Mouse (Mus musculus) MEL (cell line): ENCODE data around the gene Mea1. TPM values are rescaled to one million over a fixed set of nuclear protein-coding genes. Genes with fewer than 3 reads are reported as not detected.

Source experiments
- DNase-seq: peaks from one replicate; pipeline ENCODE4 v3.0.0; 2011; ENCODE audit warnings: low read depth, low spot score
- H3K27ac ChIP-seq: 2 replicates; pipeline ENCODE4 v1.5.1; 2012; ENCODE audit warnings: low read depth, mild to moderate bottlenecking, control low read depth, low read length, moderate library complexity; ENCODE audit not compliant: control insufficient read depth
- H3K27me3 ChIP-seq, 2 experiments: fragments of 150-350 bp in 1 of 2; sonication (generic) in 1 of 2; 2 replicates each; pipeline ENCODE4 v1.6.1; 2012; ENCODE audit warnings: low read length in 2 of 2, mild to moderate bottlenecking in 2 of 2, improper control_type of control experiment in 1 of 2, moderate library complexity in 1 of 2; ENCODE audit not compliant: insufficient read depth in 2 of 2, control insufficient read depth in 1 of 2
- H3K36me3 ChIP-seq, 2 experiments: 2 replicates each; pipeline ENCODE4 v1.6.1; 2012 to 2014; ENCODE audit warnings: low read length in 2 of 2, improper control_type of control experiment in 1 of 2, inconsistent platforms in 1 of 2, mild to moderate bottlenecking in 1 of 2; ENCODE audit not compliant: insufficient read depth in 2 of 2, control insufficient read depth in 1 of 2
- H3K4me1 ChIP-seq, 2 experiments: fragments of 150-350 bp in 1 of 2; sonication (generic) in 1 of 2; 2 replicates each; pipeline ENCODE4 v1.6.1; 2012; ENCODE audit warnings: low read length in 2 of 2, improper control_type of control experiment in 1 of 2, mild to moderate bottlenecking in 1 of 2; ENCODE audit not compliant: insufficient read depth in 2 of 2, control insufficient read depth in 1 of 2
- H3K4me3 ChIP-seq, 2 experiments: fragments of 150-350 bp in 1 of 2; sonication (generic) in 1 of 2; 2 replicates each; pipeline ENCODE4 v1.5.1; 2012; ENCODE audit warnings: low read depth in 2 of 2, low read length in 2 of 2, mild to moderate bottlenecking in 2 of 2, moderate library complexity in 2 of 2, control low read depth in 1 of 2, improper control_type of control experiment in 1 of 2; ENCODE audit not compliant: control insufficient read depth in 1 of 2, insufficient read depth in 1 of 2
- H3K79me2 ChIP-seq: 2 replicates; pipeline ENCODE4 v1.6.1; 2012; ENCODE audit warnings: mild to moderate bottlenecking, low read length, moderate library complexity; ENCODE audit not compliant: control insufficient read depth, poor library complexity, insufficient read depth
- H3K9ac ChIP-seq: 2 replicates; pipeline ENCODE4 v1.6.1; 2012; ENCODE audit warnings: low read depth, mild to moderate bottlenecking, control low read depth, low read length, moderate library complexity; ENCODE audit not compliant: control insufficient read depth, poor library complexity, severe bottlenecking
- H3K9me3 ChIP-seq: fragments of 150-350 bp; sonication (generic); replicated peaks from 2 replicates; pipeline ENCODE4 v1.6.1; 2012; ENCODE audit warnings: mild to moderate bottlenecking, low read length, improper control_type of control experiment, moderate library complexity; ENCODE audit not compliant: insufficient read depth
- CHD2 ChIP-seq: IDR thresholded peaks from 2 replicates; pipeline ENCODE4 v1.6.1; 2011; ENCODE audit warnings: low read length, improper control_type of control experiment
- CTCF ChIP-seq, 3 experiments: IDR thresholded peaks in 2 of 3; conservative IDR thresholded peaks in 1 of 3; 2 replicates each; pipeline ENCODE4 v1.5.1; 2011 to 2012; ENCODE audit warnings: low read length in 3 of 3, low read depth in 2 of 3, mild to moderate bottlenecking in 2 of 3, improper control_type of control experiment in 1 of 3, inconsistent platforms in 1 of 3, mixed read lengths in 1 of 3, moderate library complexity in 1 of 3; ENCODE audit not compliant: control insufficient read depth in 1 of 3, insufficient read depth in 1 of 3, poor library complexity in 1 of 3, severe bottlenecking in 1 of 3
- E2F4 ChIP-seq: IDR thresholded peaks from 2 replicates; pipeline ENCODE4 v1.6.1; 2011; ENCODE audit warnings: low read depth, low read length, improper control_type of control experiment, borderline replicate concordance
- EP300 ChIP-seq, 2 experiments: IDR thresholded peaks; 2 replicates each; pipeline ENCODE4 v1.6.1; 2011; ENCODE audit warnings: improper control_type of control experiment in 2 of 2, low read length in 2 of 2, low read depth in 1 of 2, mild to moderate bottlenecking in 1 of 2
- ETS1 ChIP-seq: IDR thresholded peaks from 2 replicates; pipeline ENCODE4 v1.6.1; 2012; ENCODE audit warnings: low read depth, mild to moderate bottlenecking, inconsistent platforms, low read length, improper control_type of control experiment, moderate library complexity
- GATA1 ChIP-seq: IDR thresholded peaks from 2 replicates; pipeline ENCODE4 v1.6.1; 2011; ENCODE audit warnings: low read depth, low read length, improper control_type of control experiment
- JUND ChIP-seq: IDR thresholded peaks from 2 replicates; pipeline ENCODE4 v1.6.1; 2011; ENCODE audit warnings: low read depth, mild to moderate bottlenecking, improper control_type of control experiment, low read length
- KAT2A ChIP-seq: conservative IDR thresholded peaks from 2 replicates; pipeline ENCODE4 v1.6.1; 2012; ENCODE audit warnings: low read depth, low read length, improper control_type of control experiment, inconsistent platforms
- MAZ ChIP-seq: IDR thresholded peaks from 2 replicates; pipeline ENCODE4 v1.6.1; 2012; ENCODE audit warnings: low read depth, mild to moderate bottlenecking, inconsistent platforms, low read length, improper control_type of control experiment
- MEF2A ChIP-seq: IDR thresholded peaks from 2 replicates; pipeline ENCODE4 v1.6.1; 2014; ENCODE audit warnings: low read depth, mild to moderate bottlenecking, inconsistent platforms, low read length, improper control_type of control experiment; ENCODE audit not compliant: poor library complexity, insufficient replicate concordance, severe bottlenecking; ENCODE audit errors: extremely low read depth
- MYC ChIP-seq: IDR thresholded peaks from 2 replicates; pipeline ENCODE4 v1.6.1; 2011; ENCODE audit warnings: low read depth, mild to moderate bottlenecking, low read length, improper control_type of control experiment, moderate library complexity
- NELFE ChIP-seq: IDR thresholded peaks from 2 replicates; pipeline ENCODE4 v1.6.1; 2011; ENCODE audit warnings: low read depth, low read length, improper control_type of control experiment
- POLR2AphosphoS2 ChIP-seq: IDR thresholded peaks from 2 replicates; pipeline ENCODE4 v1.6.1; 2011; ENCODE audit warnings: low read length, improper control_type of control experiment
- POLR2AphosphoS5 ChIP-seq: IDR thresholded peaks from 2 replicates; pipeline ENCODE4 v1.6.1; 2012; ENCODE audit warnings: low read depth, borderline replicate concordance, mild to moderate bottlenecking, inconsistent platforms, low read length, moderate library complexity, mixed read lengths
- RAD21 ChIP-seq: IDR thresholded peaks from 2 replicates; pipeline ENCODE4 v1.6.1; 2011; ENCODE audit warnings: mild to moderate bottlenecking, low read depth, low read length, improper control_type of control experiment
- RCOR1 ChIP-seq: IDR thresholded peaks from 2 replicates; pipeline ENCODE4 v1.6.1; 2012; ENCODE audit warnings: low read depth, mild to moderate bottlenecking, inconsistent platforms, low read length, improper control_type of control experiment
- SIN3A ChIP-seq: IDR thresholded peaks from 2 replicates; pipeline ENCODE4 v1.6.1; 2012; ENCODE audit warnings: low read length, improper control_type of control experiment, inconsistent platforms
- SMC3 ChIP-seq: IDR thresholded peaks from 2 replicates; pipeline ENCODE4 v1.6.1; 2011; ENCODE audit warnings: low read depth, low read length, improper control_type of control experiment
- TAL1 ChIP-seq: IDR thresholded peaks from 2 replicates; pipeline ENCODE4 v1.6.1; 2012; ENCODE audit warnings: mild to moderate bottlenecking, inconsistent platforms, low read length, moderate library complexity, mixed read lengths
- UBTF ChIP-seq: IDR thresholded peaks from 2 replicates; pipeline ENCODE4 v1.6.1; 2012; ENCODE audit warnings: low read depth, mild to moderate bottlenecking, inconsistent platforms, low read length, improper control_type of control experiment, moderate library complexity, borderline replicate concordance; ENCODE audit not compliant: insufficient read depth
- USF1 ChIP-seq: IDR thresholded peaks from 2 replicates; pipeline ENCODE4 v1.6.1; 2014; ENCODE audit warnings: low read depth, mild to moderate bottlenecking, inconsistent platforms, low read length, improper control_type of control experiment, moderate library complexity
- USF2 ChIP-seq, 2 experiments: IDR thresholded peaks; 2 replicates each; pipeline ENCODE4 v1.6.1; 2011 to 2012; ENCODE audit warnings: improper control_type of control experiment in 2 of 2, low read length in 2 of 2, borderline replicate concordance in 1 of 2, inconsistent platforms in 1 of 2, low read depth in 1 of 2, mild to moderate bottlenecking in 1 of 2; ENCODE audit not compliant: insufficient read depth in 1 of 2
- ZC3H11A ChIP-seq: IDR thresholded peaks from 2 replicates; pipeline ENCODE4 v1.6.1; 2012; ENCODE audit warnings: low read depth, mild to moderate bottlenecking, inconsistent platforms, low read length, improper control_type of control experiment
- ZKSCAN1 ChIP-seq: IDR thresholded peaks from 2 replicates; pipeline ENCODE4 v1.6.1; 2012; ENCODE audit warnings: low read depth, mild to moderate bottlenecking, inconsistent platforms, low read length, improper control_type of control experiment, moderate library complexity
- polyA plus RNA-seq, 2 experiments: library from polyadenylated mRNA; stranded (reverse) in 1 of 2; unstranded in 1 of 2; fragments of >175 nt in 1 of 2; fragments of >200 nt in 1 of 2; gene quantifications; 2 replicates each; pipeline versions ENCODE4 v1.2.1 to v1.2.4; 2012; ENCODE audit warnings: low replicate concordance in 2 of 2, low read depth in 1 of 2; ENCODE audit not compliant: insufficient read length in 2 of 2, insufficient read depth in 1 of 2, missing spikeins in 1 of 2
- total RNA-seq: library from RNA; depleted of rRNA; stranded (reverse); fragments of 300-350 nt; gene quantifications from 2 replicates; pipeline ENCODE4 v1.2.3, GENCODE M21; 2012

Gene Mea1
- total and polyA plus RNA-seq, 3 experiments: 84.0 to 124 TPM; not detected in 1

GRCm38 (mm10) chr17:46724477-46725084, 46.0 kb downstream of the Mea1 start:
- Histone ChIP-seq H3K36me3 (no peaks in the 10 kb centered on the region), H3K4me3 (no peak overlapping the region), H3K9me3 (no peaks in the 10 kb centered on the region)

DNA sequence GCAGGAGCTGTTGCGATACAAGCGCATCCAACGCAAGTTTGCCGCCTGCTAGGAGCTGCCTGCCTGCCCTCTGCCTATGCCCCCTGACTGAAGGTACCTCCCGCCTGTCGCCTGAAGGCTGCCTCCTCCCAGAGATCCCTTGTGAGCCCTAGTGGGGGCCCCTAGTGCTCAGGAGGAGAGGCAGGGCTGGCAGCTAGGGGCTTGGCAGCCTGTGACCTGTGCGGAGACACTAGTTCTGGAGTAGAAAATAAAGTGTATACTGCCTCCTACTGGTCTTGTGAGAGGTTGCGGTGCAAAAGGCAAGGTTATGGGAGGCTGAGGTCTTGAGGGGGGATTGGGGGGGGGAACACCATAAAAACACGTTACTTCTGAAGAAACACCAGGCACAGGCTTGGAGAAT, 46.7 kb downstream of the Mea1 start:
- Histone ChIP-seq H3K4me1 (no peaks in the 10 kb centered on the region), H3K36me3 (no peaks in the 10 kb centered on the region), H3K79me2 (no peaks in the 10 kb centered on the region), H3K27ac (no peak overlapping the region), H3K9ac (no peak overlapping the region), H3K27me3 (no peaks in the 10 kb centered on the region), H3K9me3 (no peaks in the 10 kb centered on the region), H3K4me3 (no peak overlapping the region)
- peak; percentile 58 for DNase-seq
- TF ChIP-seq MEF2A (no peak), NELFE (no peak), MAZ (no peak), SIN3A (no peak), RAD21 (peak; percentile 67), CHD2 (no peak), JUND (no peak), USF2 (IDR thresholded peaks at IDR 0.05; ENCODE audit: borderline replicate concordance in 1 of 2, insufficient read depth in 1 of 2, low read depth in 1 of 2, low read length in 2 of 2) (no peak), GATA1 (no peak), ZC3H11A (peak; percentile 41; the same call in 1 of the 2 replicates), UBTF (no peak), RCOR1 (no peak), TAL1 (no peak), EP300 (IDR thresholded peaks at IDR 0.05; ENCODE audit: low read depth in 1 of 2, low read length in 2 of 2) (no peak), ZKSCAN1 (no peak), E2F4 (no peak), CTCF (IDR thresholded peaks at IDR 0.05 in 2 of 3, conservative IDR thresholded peaks at IDR 0.05 in 1 of 3; ENCODE audit: control insufficient read depth in 1 of 3, insufficient read depth in 1 of 3, low read depth in 2 of 3, low read length in 3 of 3, poor library complexity in 1 of 3, severe bottlenecking in 1 of 3) (peak; percentile 53 to 73 (median 70)), KAT2A (no peak), SMC3 (peak; percentile 57), ETS1 (no peak)

More at GRCm38 (mm10) chr17:46724477-46725084, 46.0 kb downstream of the Mea1 start:
- no peaks in the 10 kb centered on the region for H3K4me1 ChIP-seq
- no peaks in the 10 kb centered on the region for H3K27me3 ChIP-seq
- no peak overlapping the region for H3K27ac ChIP-seq
- H3K79me2 ChIP-seq: no peaks in the 10 kb centered on the region
- no peak overlapping the region for H3K9ac ChIP-seq
- TF ChIP-seq MYC (no peak), EP300 (IDR thresholded peaks at IDR 0.05; ENCODE audit: low read depth in 1 of 2, low read length in 2 of 2) (no peak), NELFE (no peak), SIN3A (no peak), POLR2AphosphoS5 (no peak), KAT2A (no peak), ETS1 (no peak), JUND (no peak), POLR2AphosphoS2 (no peak), USF1 (no peak), RCOR1 (no peak), RAD21 (no peak)
- TF ChIP-seq, all 39 proteins: peak for 0
- no peak for DNase-seq
